ENCODE assay signal across 14 mouse cellular contexts in genomic region chr10:3940596-3940975, GRCm38 (mm10). TPM values are rescaled to one million over a fixed set of nuclear protein-coding genes. Genes with fewer than 3 reads are reported as not detected.
DNase-seq lines count a peak whose midpoint lies in the region; ATAC-seq and TF ChIP-seq lines count a peak whose summit lies in the region.
"Had no signal": no experiment of that assay in that cellular context is flagged by ENCODE, and none has a peak within 500 bp of the region (broad histone marks: within the 10 kb centered on the region; RNA-seq: fewer than 3 reads in every experiment).

No protein-coding gene starts in this region.

- H3K9me3 ChIP-seq in heart, embryonic 13.5 days: no peaks in the 10 kb centered on the region
- H3K9me3 ChIP-seq in ES-E14 (ENCODE audit: control insufficient read depth, insufficient read depth, low read depth, low read length): no peaks in the 10 kb centered on the region
- no peaks in the 10 kb centered on the region for H3K9me3 ChIP-seq in limb, embryonic 10.5 days (replicated peaks)
- H3K9me3 ChIP-seq: embryonic facial prominence, embryonic 13.5 days; forebrain, embryonic 13.5 days; heart, embryonic 10.5 days had no signal

- no peak for DNase-seq in heart, postnatal 4 days
- DNase-seq in kidney, postnatal 10 days: peak; percentile 10
- no peak for DNase-seq in kidney, adult 9 months
- no peak for DNase-seq in ES-E14 (ENCODE audit: low read depth, low spot score)
- DNase-seq in limb, embryonic 10.5 days (ENCODE audit: low spot score): no peak
- DNase-seq in layer of hippocampus, postnatal 36 days: no peak
- DNase-seq: thymus, postnatal 4 days had no signal

- no peak overlapping the region for H3K4me3 ChIP-seq in heart, embryonic 13.5 days
- H3K4me3 ChIP-seq in ES-E14 (ENCODE audit: insufficient read depth in 1 of 2, low read depth in 1 of 2, low read length in 2 of 2, poor library complexity in 1 of 2, severe bottlenecking in 1 of 2): peak overlapping the region; percentile 12 to 37; a peak in 3 of 4 replicates
- no peak overlapping the region for H3K4me3 ChIP-seq in limb, embryonic 10.5 days
- H3K4me3 ChIP-seq: embryonic facial prominence, embryonic 13.5 days; forebrain, embryonic 13.5 days; heart, embryonic 10.5 days had no signal

- ATAC-seq in heart, embryonic 13.5 days (ENCODE audit: extremely low read depth, insufficient number of reproducible peaks, low FRiP score, low TSS enrichment): no peak
- ATAC-seq: hindbrain, embryonic 16.5 days had no signal

- in situ Hi-C loops in ES-E14 (cut with MboI; ENCODE audit: low sequenced_read_pairs in 2 of 2, unreplicated experiment in 2 of 2): loop anchor here (10.0 kb wide), 3 partner anchors 356 to 406 kb away; no protein-coding TSS in a partner anchor

- H3K9ac ChIP-seq in heart, embryonic 13.5 days: no peak overlapping the region
- peak overlapping the region; percentile 67 for H3K9ac ChIP-seq in ES-E14 (ENCODE audit: insufficient read depth, low read depth, low read length, poor library complexity, severe bottlenecking)
- H3K9ac ChIP-seq: embryonic facial prominence, embryonic 13.5 days; forebrain, embryonic 13.5 days had no signal

- 0 out of 2 replicates have a peak overlapping the region, but pooled peaks have one; percentile 24 for H3K27ac ChIP-seq in heart, embryonic 13.5 days (replicated peaks)
- peak overlapping the region; percentile 99 for H3K27ac ChIP-seq in ES-E14 (ENCODE audit: insufficient read depth, low read depth, low read length, poor library complexity, severe bottlenecking)
- H3K27ac ChIP-seq in limb, embryonic 10.5 days: peak overlapping the region; percentile 75
- H3K27ac ChIP-seq: macrophage had no signal

- WGBS in heart, embryonic 13.5 days: 82% methylated on average over 6 of the region's 6 CpGs
- 86% methylated on average over 6 of the region's 6 CpGs for WGBS in limb, embryonic 10.5 days

- H3K4me2 ChIP-seq in heart, embryonic 13.5 days: no peak overlapping the region
- H3K4me2 ChIP-seq: embryonic facial prominence, embryonic 13.5 days; forebrain, embryonic 13.5 days; liver, embryonic 11.5 days had no signal

- 0 out of 2 replicates have a peak, but pooled peaks cover 8% of the 10 kb centered on the region for H3K4me1 ChIP-seq in heart, embryonic 13.5 days
- peaks cover 19 to 22% of the 10 kb centered on the region in 2 experiments for H3K4me1 ChIP-seq in ES-E14 (ENCODE audit: control insufficient read depth in 2 of 2, insufficient read depth in 2 of 2, low read length in 2 of 2, poor library complexity in 1 of 2)
- peaks cover 16% of the 10 kb centered on the region for H3K4me1 ChIP-seq in limb, embryonic 10.5 days

- H3K27me3 ChIP-seq in heart, embryonic 13.5 days (replicated peaks): no peaks in the 10 kb centered on the region
- H3K27me3 ChIP-seq in limb, embryonic 10.5 days (ENCODE audit: low read depth, poor library complexity, severe bottlenecking): no peaks in the 10 kb centered on the region
- H3K27me3 ChIP-seq: embryonic facial prominence, embryonic 13.5 days; forebrain, embryonic 13.5 days had no signal

- peaks cover 15% of the 10 kb centered on the region for H3K36me3 ChIP-seq in heart, embryonic 13.5 days
- no peaks in the 10 kb centered on the region for H3K36me3 ChIP-seq in ES-E14 (ENCODE audit: control insufficient read depth, insufficient read depth, low read length, poor library complexity, severe bottlenecking)
- no peaks in the 10 kb centered on the region for H3K36me3 ChIP-seq in limb, embryonic 10.5 days

TF ChIP-seq in ES-E14, 5 proteins besides CTCF, POLR2A, EP300 and RAD21:
- TF ChIP-seq ZNF384 (IDR thresholded peaks at IDR 0.05; ENCODE audit: low read depth, low read length): no peak
- no peak for TF ChIP-seq HCFC1 (IDR thresholded peaks at IDR 0.05; ENCODE audit: borderline replicate concordance, insufficient read depth, low read length)
- no peak for TF ChIP-seq MAFK (IDR thresholded peaks at IDR 0.05; ENCODE audit: insufficient read depth, low read depth, low read length)
- no peak for TF ChIP-seq CHD2 (IDR thresholded peaks at IDR 0.05; ENCODE audit: low read depth, low read length)
- no peak for TF ChIP-seq ZC3H11A (IDR thresholded peaks at IDR 0.05; ENCODE audit: borderline replicate concordance, low read depth, low read length)

RNA-seq across cellular contexts. Expression of gene Mthfd1l, which starts 32.3 kb away (rescaled TPM):
- polyA plus RNA-seq in heart, embryonic 13.5 days (2015; fragmentation: Nextera tagmentation; extraction: Ambion mirVana): 12.2 and 13.0 TPM in 2 replicates
- total RNA-seq in heart, postnatal 4 days (2021): 1 to 10 TPM; 6.6 to 8.0 TPM
- 48.5 and 67.0 TPM in 2 replicates for total RNA-seq in ES-E14 (2012; rRNA removed)
- 19.5 and 25.6 TPM in 2 replicates for polyA plus RNA-seq in limb, embryonic 10.5 days (2016; fragmentation: Nextera tagmentation; extraction: Ambion mirVana)
- 1 to 10 TPM; 7.7 to 9.3 TPM for total RNA-seq in layer of hippocampus, postnatal 36 days (2021)

Comparison
In these comparisons a context has a peak if more than half of its experiments do, and no peak if none do; other contexts are left out.
1. H3K27ac ChIP-seq: peak in every context shown above with its lines; median percentile 99 in ES-E14; 75 in limb, embryonic 10.5 days; 24 in heart, embryonic 13.5 days.
2. H3K4me3 ChIP-seq: peak in ES-E14 (2 of 2); none in heart, embryonic 13.5 days (single experiment) and limb, embryonic 10.5 days (single experiment).